Mouse (Mus musculus): ENCODE results near the gene Gpsm1. TPM values are rescaled to one million over a fixed set of nuclear protein-coding genes. Genes with fewer than 3 reads are reported as not detected.
"Not testable (repeated sequence)": the region's sequence is repeated elsewhere in the genome, so short reads cannot be mapped to it uniquely, and the experiment has no call there.

The Gpsm1 gene
- polyA plus RNA-seq, 3 experiments from 2014 or later = 3.8 to 5.0 (median 5.0) TPM

DNA sequence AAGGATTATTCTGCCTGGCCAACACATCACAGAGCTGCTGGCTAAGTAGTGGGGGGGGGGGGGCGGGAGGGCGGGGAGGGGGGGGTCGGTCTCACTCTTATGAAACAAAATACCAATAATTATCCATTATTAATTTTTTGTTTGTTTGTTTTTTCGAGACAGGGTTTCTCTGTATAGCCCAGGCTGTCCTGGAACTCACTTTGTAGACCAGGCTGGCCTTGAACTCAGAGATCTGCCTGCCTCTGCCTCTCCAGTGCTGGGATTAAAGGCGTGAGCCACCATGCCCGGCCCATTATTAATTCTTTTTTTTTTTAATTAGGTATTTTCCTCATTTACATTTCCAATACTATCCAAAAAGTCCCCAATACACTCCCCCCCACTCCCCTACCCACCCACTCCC is 65.6 kb downstream of the Gpsm1 start:
- ATAC-seq = not testable (repeated sequence)

DNA sequence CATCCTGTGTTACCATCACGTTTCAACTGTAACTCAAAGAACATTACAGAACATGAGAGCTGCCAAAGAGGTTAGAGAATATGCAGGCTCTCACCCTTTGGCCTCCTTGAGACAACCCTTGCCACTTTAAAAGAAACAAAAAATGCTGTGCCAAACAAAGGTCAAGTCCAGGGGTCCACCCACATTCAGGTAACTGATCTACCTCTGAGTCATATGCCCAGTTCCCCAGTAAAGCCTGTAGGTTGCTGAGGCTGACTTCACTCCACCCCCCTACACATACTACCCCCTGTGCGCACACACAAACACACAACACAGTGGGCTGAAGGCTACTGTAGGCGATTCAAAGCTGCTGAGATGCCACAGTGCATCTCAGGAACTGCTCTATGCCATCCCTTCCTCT is 72.4 kb downstream of the Gpsm1 start:
- no peak for ATAC-seq

DNA sequence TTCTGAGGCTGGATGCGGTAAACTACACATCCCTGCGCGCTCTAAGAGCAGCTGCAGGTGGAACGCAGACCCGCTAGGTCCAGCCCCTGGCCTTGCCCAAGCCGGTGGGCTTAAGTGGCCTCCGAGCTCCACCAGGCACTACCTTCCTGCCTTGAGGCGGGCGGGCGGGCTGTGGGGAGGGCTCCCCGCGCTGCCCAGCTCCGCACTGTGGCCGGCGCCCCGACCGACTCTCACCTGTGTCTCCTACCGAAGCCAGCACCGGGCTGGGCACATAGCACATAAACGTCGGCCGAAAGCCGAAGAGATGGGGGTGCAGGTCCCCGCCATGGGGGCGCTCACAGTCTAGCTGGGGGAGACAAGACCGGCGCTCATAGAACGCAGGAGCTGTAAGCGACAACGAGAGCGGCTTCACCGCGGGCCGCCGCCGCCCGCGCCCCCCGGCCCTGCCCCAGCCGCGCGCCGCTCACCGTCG is 73.4 kb downstream of the Gpsm1 start:
- ATAC-seq = peak; percentile 11

DNA sequence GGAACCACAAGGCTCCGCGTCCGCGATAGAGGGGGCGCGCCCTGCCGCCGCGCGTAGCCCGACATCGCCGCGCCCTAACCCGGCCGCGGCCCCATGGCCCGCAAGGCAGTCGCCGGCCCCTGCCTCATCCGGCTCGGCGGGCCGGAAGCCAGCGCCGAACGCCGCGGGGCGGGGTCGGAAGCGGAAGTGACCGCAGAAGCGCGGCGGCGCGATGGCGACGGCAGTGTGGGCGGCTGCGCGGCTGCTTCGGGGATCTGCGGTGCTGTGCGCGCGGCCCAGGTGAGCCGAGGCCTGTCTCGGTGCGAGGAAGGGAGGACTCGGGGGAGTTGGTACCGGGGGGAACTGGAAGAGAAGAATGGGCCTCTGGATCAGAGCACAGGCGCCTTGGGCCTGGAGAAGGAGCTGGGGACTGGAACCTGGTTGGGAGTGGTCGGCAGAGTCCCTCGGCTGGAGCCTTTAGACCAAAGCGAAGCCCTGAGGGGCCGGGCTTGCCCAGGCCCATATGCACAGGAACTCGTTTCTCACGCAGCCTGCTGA is 73.9 kb downstream of the Gpsm1 start, which contains the start of the genes Entr1 and Pmpca:
Entr1 (minus strand) TSS at position 163 of the 537 bp plus-strand sequence.
Pmpca (plus strand) TSS at position 186 of the 537 bp plus-strand sequence.
- ATAC-seq = peak; percentile 94

DNA sequence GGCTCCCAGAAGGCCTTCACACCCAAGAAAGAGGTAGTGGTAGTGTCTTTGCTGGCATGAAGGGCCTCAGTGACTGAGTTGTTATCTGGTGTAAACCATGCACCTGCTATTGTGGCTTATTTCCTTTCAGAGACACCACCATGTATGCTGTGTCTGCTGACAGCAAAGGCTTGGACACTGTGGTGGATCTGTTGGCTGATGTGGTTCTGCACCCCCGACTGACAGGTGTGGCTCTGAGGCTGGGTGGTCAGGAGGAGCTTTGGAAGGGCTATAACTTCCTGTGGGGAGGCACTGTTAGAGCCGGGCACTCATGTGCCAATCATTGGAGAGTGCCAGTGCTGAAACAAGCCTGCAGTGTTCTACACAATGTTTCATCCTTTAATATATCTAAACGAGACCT is 75.6 kb downstream of the Gpsm1 start:
- no peak for ATAC-seq

DNA sequence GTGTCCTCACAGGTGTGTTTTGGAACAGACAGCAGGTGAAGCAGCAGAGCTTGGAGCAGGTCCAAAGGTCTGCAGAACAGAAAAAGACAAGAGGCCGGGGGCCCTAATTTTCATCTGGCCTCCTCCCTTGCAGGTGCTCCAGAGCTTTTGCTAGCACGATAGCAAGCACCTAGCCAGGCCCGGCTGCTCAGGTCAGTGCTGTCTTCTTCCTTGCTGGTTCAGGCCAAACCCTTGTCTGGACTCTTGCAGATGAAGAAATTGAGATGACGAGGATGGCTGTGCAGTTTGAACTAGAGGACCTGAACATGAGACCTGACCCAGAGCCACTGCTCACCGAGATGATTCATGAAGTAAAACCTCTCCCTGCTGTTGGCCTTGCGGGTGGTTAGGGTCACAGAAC is 76.3 kb downstream of the Gpsm1 start:
- ATAC-seq = no peak

Other genes with a start within 250 kb of the Gpsm1 start
- gene Nacc2, start 192.3 kb upstream of the Gpsm1 start, polyA plus RNA-seq (2017; shearing (Covaris generic)) = under 1 TPM; 0.47 to 0.78 (median 0.57) TPM
- not detected for gene Lhx3, start 107.2 kb upstream of the Gpsm1 start, polyA plus RNA-seq (2017; shearing (Covaris generic))
- gene Qsox2, start 78.0 kb upstream of the Gpsm1 start, polyA plus RNA-seq (2017; shearing (Covaris generic)) = 1 to 10 TPM; 1.3 to 2.6 (median 1.9) TPM
- under 1 TPM in 1 of 3 experiments, not detected in 2; 0.04 TPM for gene Ccdc187, start 21.0 kb upstream of the Gpsm1 start, polyA plus RNA-seq (2017; shearing (Covaris generic))
- gene Dnlz, start 36.6 kb downstream of the Gpsm1 start, polyA plus RNA-seq (2017; shearing (Covaris generic)) = 1 to 10 TPM; 7.6 to 8.7 (median 7.6) TPM
- gene Card9, start 45.4 kb downstream of the Gpsm1 start, polyA plus RNA-seq (2017; shearing (Covaris generic)) = 1 to 10 TPM in 2 of 3 experiments, under 1 TPM in 1; 0.53 to 2.1 (median 1.1) TPM
- 10 to 100 TPM; 15.6 to 43.4 (median 39.6) TPM for gene Snapc4, start 65.1 kb downstream of the Gpsm1 start, polyA plus RNA-seq (2017; shearing (Covaris generic))
- gene Entr1, start 73.8 kb downstream of the Gpsm1 start, polyA plus RNA-seq (2017; shearing (Covaris generic)) = 10 to 100 TPM; 35.3 to 57.5 (median 44.3) TPM
- 10 to 100 TPM; 82.4 to 88.4 (median 82.9) TPM for gene Pmpca, start 73.8 kb downstream of the Gpsm1 start, polyA plus RNA-seq (2017; shearing (Covaris generic))
- gene Inpp5e, start 93.7 kb downstream of the Gpsm1 start, polyA plus RNA-seq (2017; shearing (Covaris generic)) = 10 to 100 TPM in 2 of 3 experiments, 1 to 10 TPM in 1; 9.4 to 19.0 (median 10.9) TPM
- gene Sec16a, start 129.7 kb downstream of the Gpsm1 start, polyA plus RNA-seq (2017; shearing (Covaris generic)) = 10 to 100 TPM; 18.4 to 28.4 (median 24.2) TPM
- 10 to 100 TPM; 24.9 to 41.2 (median 27.0) TPM for gene Notch1, start 201.1 kb downstream of the Gpsm1 start, polyA plus RNA-seq (2017; shearing (Covaris generic))

Measured in inflammation-experienced regulatory T-cells, adult 6 months (primary cell).